Mouse (Mus musculus): ENCODE measurements at regions not wholly inside any gene's neighbourhood (a gene's known extent, or its start where the extent isn't known, plus 50 kb on each side); places are given as distances from the start of the nearest gene placed in this dataset.

GRCm38 (mm10) chr6:95179993-95180392 is 63.0 kb downstream of the Kbtbd8 start:
- Histone ChIP-seq H3K4me2 (no peak overlapping the region), H3K4me1 (ENCODE audit: control insufficient read depth, insufficient read depth, low read length) (0 out of 2 replicates have a peak, but pooled peaks cover under 1% of the 10 kb centered on the region), H3K27ac (ENCODE audit: low read depth, low read length) (no peak overlapping the region), H3K27me3 (ENCODE audit: control insufficient read depth, insufficient read depth, low read length) (peaks cover 28% of the 10 kb centered on the region), H3K36me3 (ENCODE audit: control insufficient read depth, insufficient read depth, low read length) (no peaks in the 10 kb centered on the region), H3K9me3 (ENCODE audit: control insufficient read depth, low read length) (no peaks in the 10 kb centered on the region), H3K4me3 (ENCODE audit: low read depth, low read length) (no peak overlapping the region), H3K9ac (ENCODE audit: low read length) (no peak overlapping the region)
- ATAC-seq (ENCODE audit: low FRiP score) (no peak), DNase-seq (ENCODE audit: low spot score, missing footprints) (peak; percentile 74)
- 58% methylated on average over 2 of the region's 2 CpGs for WGBS

GRCm38 (mm10) chr6:95182238-95182637 is 65.2 kb downstream of the Kbtbd8 start:
- Histone ChIP-seq H3K4me2 (no peak overlapping the region), H3K27ac (ENCODE audit: low read depth, low read length) (no peak overlapping the region), H3K4me1 (ENCODE audit: control insufficient read depth, insufficient read depth, low read length) (no peaks in the 10 kb centered on the region), H3K9ac (ENCODE audit: low read length) (no peak overlapping the region), H3K4me3 (ENCODE audit: low read depth, low read length) (no peak overlapping the region), H3K9me3 (ENCODE audit: control insufficient read depth, low read length) (no peaks in the 10 kb centered on the region), H3K27me3 (ENCODE audit: control insufficient read depth, insufficient read depth, low read length) (peaks cover 16% of the 10 kb centered on the region), H3K36me3 (ENCODE audit: control insufficient read depth, insufficient read depth, low read length) (no peaks in the 10 kb centered on the region)
- DNase-seq (ENCODE audit: low spot score, missing footprints), result peak; percentile 31
- no peak for ATAC-seq (ENCODE audit: low FRiP score)
- WGBS, result 42% methylated on average over 1 of the region's 1 CpGs

GRCm38 (mm10) chr6:95185074-95185931 is 68.3 kb downstream of the Kbtbd8 start:
- no peak overlapping the region for H3K9ac ChIP-seq (ENCODE audit: low read length)
- H3K9me3 ChIP-seq (ENCODE audit: control insufficient read depth, low read length), result no peaks in the 10 kb centered on the region
- H3K4me3 ChIP-seq (ENCODE audit: low read depth, low read length), result no peak overlapping the region
- ATAC-seq (ENCODE audit: low FRiP score) (no peak), DNase-seq (ENCODE audit: low spot score, missing footprints) (no peak)
- no peaks in the 10 kb centered on the region for H3K36me3 ChIP-seq (ENCODE audit: control insufficient read depth, insufficient read depth, low read length)
- H3K4me1 ChIP-seq (ENCODE audit: control insufficient read depth, insufficient read depth, low read length), result no peaks in the 10 kb centered on the region
- 85% methylated on average over 7 of the region's 7 CpGs for WGBS
- H3K27ac ChIP-seq (ENCODE audit: low read depth, low read length), result no peak overlapping the region
- H3K27me3 ChIP-seq (ENCODE audit: control insufficient read depth, insufficient read depth, low read length), result peaks cover 3% of the 10 kb centered on the region; the same call in 1 of the 2 replicates
- H3K4me2 ChIP-seq, result no peak overlapping the region

- Histone ChIP-seq H3K4me3 (ENCODE audit: low read depth, low read length) (no peak overlapping the region), H3K36me3 (ENCODE audit: control insufficient read depth, insufficient read depth, low read length) (no peaks in the 10 kb centered on the region), H3K4me1 (ENCODE audit: control insufficient read depth, insufficient read depth, low read length) (no peaks in the 10 kb centered on the region; the same call in 1 of the 2 replicates), H3K9me3 (ENCODE audit: control insufficient read depth, low read length) (no peaks in the 10 kb centered on the region), H3K27ac (ENCODE audit: low read depth, low read length) (no peak overlapping the region), H3K9ac (ENCODE audit: low read length) (no peak overlapping the region), H3K4me2 (no peak overlapping the region), H3K27me3 (ENCODE audit: control insufficient read depth, insufficient read depth, low read length) (peaks cover 10% of the 10 kb centered on the region)
- WGBS, result 77% methylated on average over 2 of the region's 2 CpGs
- ATAC-seq (ENCODE audit: low FRiP score), result no peak
- DNase-seq (ENCODE audit: low spot score, missing footprints), result no peak
These were observed 79.6 kb downstream of the Kbtbd8 start for GRCm38 (mm10) chr6:95196631-95197030.

GRCm38 (mm10) chr6:95198611-95199010 is 81.6 kb downstream of the Kbtbd8 start:
- H3K4me3 ChIP-seq (ENCODE audit: low read depth, low read length), result no peak overlapping the region
- H3K27ac ChIP-seq (ENCODE audit: low read depth, low read length), result no peak overlapping the region
- ATAC-seq (ENCODE audit: low FRiP score), result no peak
- H3K9me3 ChIP-seq (ENCODE audit: control insufficient read depth, low read length), result no peaks in the 10 kb centered on the region
- peaks cover 12% of the 10 kb centered on the region for H3K4me1 ChIP-seq (ENCODE audit: control insufficient read depth, insufficient read depth, low read length)
- peaks cover 10% of the 10 kb centered on the region for H3K27me3 ChIP-seq (ENCODE audit: control insufficient read depth, insufficient read depth, low read length)
- no peak overlapping the region for H3K4me2 ChIP-seq
- WGBS, result 85% methylated on average over 6 of the region's 6 CpGs
- no peak for DNase-seq (ENCODE audit: low spot score, missing footprints)
- no peak overlapping the region for H3K9ac ChIP-seq (ENCODE audit: low read length)
- H3K36me3 ChIP-seq (ENCODE audit: control insufficient read depth, insufficient read depth, low read length), result no peaks in the 10 kb centered on the region

- Histone ChIP-seq H3K9me3 (ENCODE audit: control insufficient read depth, low read length) (no peaks in the 10 kb centered on the region), H3K36me3 (ENCODE audit: control insufficient read depth, insufficient read depth, low read length) (no peaks in the 10 kb centered on the region), H3K4me2 (peak overlapping the region; percentile 16; the same call in 1 of the 2 replicates), H3K4me1 (ENCODE audit: control insufficient read depth, insufficient read depth, low read length) (peaks cover 22% of the 10 kb centered on the region), H3K4me3 (ENCODE audit: low read depth, low read length) (no peak overlapping the region), H3K27me3 (ENCODE audit: control insufficient read depth, insufficient read depth, low read length) (peaks cover 20% of the 10 kb centered on the region), H3K27ac (ENCODE audit: low read depth, low read length) (peak overlapping the region; percentile 17), H3K9ac (ENCODE audit: low read length) (peak overlapping the region; percentile 1; the same call in 1 of the 2 replicates)
- DNase-seq (ENCODE audit: low spot score, missing footprints), result peak; percentile 92
- ATAC-seq (ENCODE audit: low FRiP score), result peak; percentile 71
- WGBS, result 32% methylated on average over 6 of the region's 6 CpGs
These were observed 85.3 kb downstream of the Kbtbd8 start for GRCm38 (mm10) chr6:95202291-95202790.

- WGBS, result 37% methylated on average over 9 of the region's 9 CpGs
- Histone ChIP-seq H3K27ac (ENCODE audit: low read depth, low read length) (peak overlapping the region; percentile 21; the same call in 1 of the 2 replicates), H3K9ac (ENCODE audit: low read length) (no peak overlapping the region), H3K4me2 (peak overlapping the region; percentile 16), H3K4me1 (ENCODE audit: control insufficient read depth, insufficient read depth, low read length) (peaks cover 22% of the 10 kb centered on the region), H3K27me3 (ENCODE audit: control insufficient read depth, insufficient read depth, low read length) (peaks cover 20% of the 10 kb centered on the region), H3K4me3 (ENCODE audit: low read depth, low read length) (no peak overlapping the region), H3K9me3 (ENCODE audit: control insufficient read depth, low read length) (no peaks in the 10 kb centered on the region), H3K36me3 (ENCODE audit: control insufficient read depth, insufficient read depth, low read length) (no peaks in the 10 kb centered on the region)
- peak; percentile 90 for ATAC-seq (ENCODE audit: low FRiP score)
- peak; percentile 91 for DNase-seq (ENCODE audit: low spot score, missing footprints)
These were observed 85.9 kb downstream of the Kbtbd8 start for GRCm38 (mm10) chr6:95202978-95203377.

- Histone ChIP-seq H3K4me3 (ENCODE audit: low read depth, low read length) (no peak overlapping the region), H3K4me2 (no peak overlapping the region), H3K27me3 (ENCODE audit: control insufficient read depth, insufficient read depth, low read length) (peaks cover 17% of the 10 kb centered on the region), H3K27ac (ENCODE audit: low read depth, low read length) (no peak overlapping the region), H3K4me1 (ENCODE audit: control insufficient read depth, insufficient read depth, low read length) (peaks cover 22% of the 10 kb centered on the region), H3K36me3 (ENCODE audit: control insufficient read depth, insufficient read depth, low read length) (no peaks in the 10 kb centered on the region), H3K9ac (ENCODE audit: low read length) (no peak overlapping the region), H3K9me3 (ENCODE audit: control insufficient read depth, low read length) (no peaks in the 10 kb centered on the region)
- WGBS, result 73% methylated on average over 3 of the region's 3 CpGs
- DNase-seq (ENCODE audit: low spot score, missing footprints) (no peak), ATAC-seq (ENCODE audit: low FRiP score) (no peak)
These were observed 87.2 kb downstream of the Kbtbd8 start for GRCm38 (mm10) chr6:95204231-95204630.

- Histone ChIP-seq H3K9ac (ENCODE audit: low read length) (no peak overlapping the region), H3K9me3 (ENCODE audit: control insufficient read depth, low read length) (no peaks in the 10 kb centered on the region), H3K4me2 (no peak overlapping the region), H3K36me3 (ENCODE audit: control insufficient read depth, insufficient read depth, low read length) (no peaks in the 10 kb centered on the region), H3K27ac (ENCODE audit: low read depth, low read length) (no peak overlapping the region), H3K4me1 (ENCODE audit: control insufficient read depth, insufficient read depth, low read length) (peaks cover 20% of the 10 kb centered on the region), H3K27me3 (ENCODE audit: control insufficient read depth, insufficient read depth, low read length) (peaks cover 12% of the 10 kb centered on the region), H3K4me3 (ENCODE audit: low read depth, low read length) (no peak overlapping the region)
- WGBS, result 50% methylated on average over 2 of the region's 2 CpGs
- DNase-seq (ENCODE audit: low spot score, missing footprints), result no peak
- ATAC-seq (ENCODE audit: low FRiP score), result no peak
These were observed 90.0 kb downstream of the Kbtbd8 start for GRCm38 (mm10) chr6:95207063-95207462.

Data from midbrain, embryonic 11.5 days (tissue).